ENCODE assay signal across 11 mouse cellular contexts in genomic region chr8:127856351-127857135, GRCm38 (mm10).
DNase-seq lines count a peak whose midpoint lies in the region.
"Had no signal": no experiment of that assay in that cellular context is flagged by ENCODE, and none has a peak within 500 bp of the region (broad histone marks: within the 10 kb centered on the region; RNA-seq: fewer than 3 reads in every experiment).

No protein-coding gene starts in this region.

- peak overlapping the region; percentile 64 for H3K27ac ChIP-seq in heart, embryonic 10.5 days

- DNase-seq in kidney, adult 11 months, result peak; percentile 19
- DNase-seq in kidney, adult 18-20 months, result no peak
- DNase-seq in heart, embryonic 10.5 days (ENCODE audit: low spot score), result no peak
- peak; percentile 27 for DNase-seq in kidney, postnatal 14 days
- DNase-seq in retina, postnatal 1 day, result peak; percentile 15
- DNase-seq in yolk sac, embryonic 10.5 days (ENCODE audit: low spot score), result no peak
- DNase-seq in natural killer cell, adult 2 months (ENCODE audit: low spot score in 2 of 2), result no peak
- DNase-seq in left cerebral cortex, adult 18-20 months (ENCODE audit: low spot score in 2 of 2), result no peak
- DNase-seq: forebrain, postnatal 0 days; liver; thymus, postnatal 4 days had no signal

- 30% methylated on average over 5 of the region's 5 CpGs for whole genome bisulfite sequencing in heart, embryonic 10.5 days

- H3K27me3 ChIP-seq in heart, embryonic 10.5 days (ENCODE audit: insufficient read depth, poor library complexity, severe bottlenecking), result no peaks in the 10 kb centered on the region

- H3K36me3 ChIP-seq in heart, embryonic 10.5 days, result no peaks in the 10 kb centered on the region

- H3K9me3 ChIP-seq in heart, embryonic 10.5 days, result no peaks in the 10 kb centered on the region

- H3K4me1 ChIP-seq in heart, embryonic 10.5 days, result peaks cover 27% of the 10 kb centered on the region

- H3K4me3 ChIP-seq in heart, embryonic 10.5 days, result no peak overlapping the region

Comparison
In these comparisons a context has a peak if more than half of its experiments do, and no peak if none do; other contexts are left out.
1. DNase-seq: peak in kidney, adult 11 months (single experiment), kidney, postnatal 14 days (single experiment) and retina, postnatal 1 day (single experiment); none in kidney, adult 18-20 months (single experiment), heart, embryonic 10.5 days (single experiment), yolk sac, embryonic 10.5 days (single experiment), natural killer cell, adult 2 months (0 of 2) and left cerebral cortex, adult 18-20 months (0 of 2).